Mouse (Mus musculus): ENCODE measurements around the gene Set. TPM values are rescaled to one million over a fixed set of nuclear protein-coding genes. Genes with fewer than 3 reads are reported as not detected.
A peak's percentile ranks its signal among the peaks of the same experiment; 100 is the strongest.

The Set gene
- total RNA-seq, 2 experiments from 2014 or later, result 171 to 197 TPM

DNA sequence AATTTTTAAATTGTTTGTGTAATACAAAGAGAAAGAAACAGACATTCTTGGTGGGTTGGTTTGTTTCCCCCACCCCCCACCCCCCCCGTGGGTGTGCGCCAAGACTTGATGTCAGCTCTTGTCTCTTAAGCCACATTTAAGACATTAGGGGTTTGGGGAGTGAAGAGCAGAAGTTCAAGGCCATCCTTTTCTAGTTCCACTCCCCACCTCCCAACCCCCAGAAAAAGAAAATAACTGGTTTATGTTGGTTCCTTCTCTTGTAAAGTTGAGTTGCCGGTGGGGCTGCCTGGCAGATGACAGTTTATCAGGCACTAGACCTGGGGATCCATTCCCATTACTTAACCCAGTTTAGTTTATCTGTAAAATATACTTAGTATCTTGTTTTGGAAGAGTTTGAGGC is 7.1 kb downstream of the Set start:
- Histone ChIP-seq H3K27ac (no peak overlapping the region), H3K4me3 (no peak overlapping the region)
- TF ChIP-seq CTCF (conservative IDR thresholded peaks at IDR 0.05), result no peak
- no peak for DNase-seq (ENCODE audit: low spot score in 2 of 2)

GRCm38 (mm10) chr2:30066046-30066901 is 9.1 kb downstream of the Set start:
- TF ChIP-seq CTCF (conservative IDR thresholded peaks at IDR 0.05), result no peak
- peak overlapping the region; percentile 85 for H3K4me3 ChIP-seq
- peak; percentile 93 to 94 for DNase-seq (ENCODE audit: low spot score in 2 of 2)
- H3K27ac ChIP-seq, result peak overlapping the region; percentile 98

DNA sequence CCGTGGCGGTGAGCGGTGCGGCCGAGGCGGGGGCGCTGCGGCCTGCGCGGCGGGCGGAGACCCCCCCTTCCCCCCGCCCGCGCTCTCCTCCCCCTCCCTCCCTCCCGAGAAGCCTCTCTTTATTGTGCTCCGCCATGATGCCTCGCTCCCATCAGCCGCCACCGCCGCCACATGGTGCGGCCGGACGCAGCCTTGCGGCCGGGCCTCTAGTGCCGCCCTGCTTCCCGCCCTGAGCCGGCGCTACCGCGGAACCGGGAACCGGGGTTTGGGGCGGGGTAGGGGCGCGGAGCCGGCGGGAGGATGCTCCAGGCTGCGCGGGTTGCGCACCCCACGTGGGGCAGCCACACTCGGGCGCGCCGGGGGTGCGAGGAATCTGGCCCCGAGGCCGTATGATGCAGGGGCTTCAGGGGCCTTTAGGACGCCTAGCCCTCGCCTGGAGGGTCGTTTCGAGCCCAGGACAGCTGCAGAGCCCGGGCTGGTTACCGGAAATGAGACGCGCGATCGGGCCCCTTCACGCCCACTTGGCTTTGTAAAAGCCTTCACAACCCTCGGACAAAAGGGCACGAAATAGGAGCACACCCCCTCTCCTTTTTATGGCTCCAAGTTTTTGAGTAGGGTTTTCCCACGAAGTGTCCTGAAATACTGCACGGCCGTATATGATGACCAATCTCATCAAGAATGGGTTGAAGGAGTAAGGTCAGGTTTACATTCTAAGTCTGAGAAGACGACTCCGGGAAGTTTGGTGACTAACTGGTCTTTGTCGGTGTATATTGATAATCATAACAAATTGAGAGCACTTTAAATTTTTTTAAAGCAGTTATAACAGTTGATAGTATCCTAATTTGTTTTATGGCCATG is 10.1 kb downstream of the Set start:
- Histone ChIP-seq H3K4me3 (peak overlapping the region; percentile 85), H3K27ac (peak overlapping the region; percentile 98)
- DNase-seq (ENCODE audit: low spot score in 2 of 2), result peak in 1 of 2 experiments; percentile 36
- no peak for TF ChIP-seq CTCF (conservative IDR thresholded peaks at IDR 0.05)

DNA sequence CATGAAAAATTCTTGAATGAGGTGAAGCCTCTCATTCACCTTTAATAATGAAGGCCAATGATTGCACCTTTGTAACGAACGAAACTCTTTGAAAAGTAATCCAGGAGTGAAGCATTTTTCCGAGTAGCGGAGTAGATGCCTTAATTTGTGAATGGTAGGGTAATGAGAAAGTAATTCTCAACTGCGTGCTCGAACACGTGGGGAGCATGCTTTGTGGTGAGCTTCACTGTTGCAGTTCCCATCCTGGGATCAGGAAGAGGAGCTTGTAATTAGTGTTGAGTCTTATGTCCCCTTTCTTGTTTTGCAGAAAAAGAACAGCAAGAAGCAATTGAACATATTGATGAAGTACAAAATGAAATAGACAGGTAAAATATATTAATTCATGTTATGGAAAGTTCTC is 10.8 kb downstream of the Set start:
- no peak overlapping the region for H3K27ac ChIP-seq
- TF ChIP-seq CTCF (conservative IDR thresholded peaks at IDR 0.05), result no peak
- no peak for DNase-seq (ENCODE audit: low spot score in 2 of 2)
- peak overlapping the region; percentile 85 for H3K4me3 ChIP-seq

- DNase-seq (ENCODE audit: low spot score in 2 of 2), result no peak
- Histone ChIP-seq H3K27ac (no peak overlapping the region), H3K4me3 (no peak overlapping the region)
- no peak for TF ChIP-seq CTCF (conservative IDR thresholded peaks at IDR 0.05)
Observed at GRCm38 (mm10) chr2:30072875-30073274, 15.7 kb downstream of the Set start.

DNA sequence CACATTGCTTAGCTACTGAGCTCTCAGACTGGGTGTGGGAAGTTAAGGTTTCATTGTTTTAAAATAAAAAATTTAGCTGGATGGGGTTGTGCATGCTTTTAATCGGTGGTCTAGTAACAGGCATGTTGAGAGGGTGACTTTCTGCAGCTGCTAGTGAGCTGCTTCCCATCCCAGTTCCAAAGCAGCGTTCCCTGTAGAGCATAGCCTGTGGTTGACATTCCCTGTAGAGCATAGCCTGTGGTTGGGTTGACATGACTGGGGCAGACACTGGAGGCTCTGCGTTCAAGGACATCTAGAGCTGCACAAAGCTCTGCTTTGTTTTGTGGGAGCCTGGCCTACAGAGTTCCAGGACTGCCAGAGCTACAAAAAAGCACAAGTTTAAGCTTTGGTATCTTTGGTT is 16.1 kb downstream of the Set start:
- no peak for DNase-seq (ENCODE audit: low spot score in 2 of 2)
- no peak overlapping the region for H3K27ac ChIP-seq

GRCm38 (mm10) chr2:30075625-30076024 is 18.4 kb downstream of the Set start:
- no peak for DNase-seq (ENCODE audit: low spot score in 2 of 2)
- TF ChIP-seq CTCF (conservative IDR thresholded peaks at IDR 0.05), result no peak
- H3K4me3 ChIP-seq, result no peak overlapping the region
- H3K27ac ChIP-seq, result no peak overlapping the region

More for the DNA sequence above, 16.1 kb downstream of the Set start:
- no peak for TF ChIP-seq CTCF (conservative IDR thresholded peaks at IDR 0.05)
- no peak overlapping the region for H3K4me3 ChIP-seq

- DNase-seq (ENCODE audit: low spot score in 2 of 2), result no peak
- no peak overlapping the region for H3K4me3 ChIP-seq
- TF ChIP-seq CTCF (conservative IDR thresholded peaks at IDR 0.05), result no peak
- H3K27ac ChIP-seq, result no peak overlapping the region
Observed at GRCm38 (mm10) chr2:30076439-30076838, 19.3 kb downstream of the Set start.

- DNase-seq (ENCODE audit: low spot score in 2 of 2), result no peak
- no peak for TF ChIP-seq CTCF (conservative IDR thresholded peaks at IDR 0.05)
- Histone ChIP-seq H3K4me3 (peak overlapping the region; percentile 56; the same call in 1 of the 2 replicates), H3K27ac (no peak overlapping the region)
Observed at GRCm38 (mm10) chr2:30076959-30077358, 19.8 kb downstream of the Set start.

- peak within 1 kb of the TSS; percentile 56 for H3K4me3 ChIP-seq
- TF ChIP-seq CTCF (conservative IDR thresholded peaks at IDR 0.05), result peak; percentile 99
- DNase-seq (ENCODE audit: low spot score in 2 of 2), result peak; percentile 55 to 83
- H3K27ac ChIP-seq, result peak within 1 kb of the TSS; percentile 51; the same call in 1 of the 2 replicates
Observed at GRCm38 (mm10) chr2:30077502-30078348, 20.5 kb downstream of the Set start, which contains the start of gene Pkn3. TSS of gene Pkn3 (plus strand) at chr2:30077684.

GRCm38 (mm10) chr2:30078349-30078712 is 21.2 kb downstream of the Set start:
- no peak for TF ChIP-seq CTCF (conservative IDR thresholded peaks at IDR 0.05)
- no peak overlapping the region for H3K4me3 ChIP-seq
- peak overlapping the region; percentile 51; the same call in 1 of the 2 replicates for H3K27ac ChIP-seq
- no peak for DNase-seq (ENCODE audit: low spot score in 2 of 2)

GRCm38 (mm10) chr2:30078760-30079159 is 21.6 kb downstream of the Set start:
- no peak for TF ChIP-seq CTCF (conservative IDR thresholded peaks at IDR 0.05)
- no peak for DNase-seq (ENCODE audit: low spot score in 2 of 2)
- Histone ChIP-seq H3K27ac (peak overlapping the region; percentile 14; the same call in 1 of the 2 replicates), H3K4me3 (no peak overlapping the region)

Measured in layer of hippocampus, adult 2 months (tissue).